Mouse (Mus musculus): ENCODE measurements at regions not wholly inside any gene's neighbourhood (a gene's known extent, or its start where the extent isn't known, plus 50 kb on each side); places are given as distances from the start of the nearest gene placed in this dataset.
A peak's percentile ranks its signal among the peaks of the same experiment; 100 is the strongest.

- no peak for DNase-seq (ENCODE audit: low read depth, low spot score)
Observed at GRCm38 (mm10) chr1:94969543-94969942, 343.9 kb upstream of the Fam174a start.

DNA sequence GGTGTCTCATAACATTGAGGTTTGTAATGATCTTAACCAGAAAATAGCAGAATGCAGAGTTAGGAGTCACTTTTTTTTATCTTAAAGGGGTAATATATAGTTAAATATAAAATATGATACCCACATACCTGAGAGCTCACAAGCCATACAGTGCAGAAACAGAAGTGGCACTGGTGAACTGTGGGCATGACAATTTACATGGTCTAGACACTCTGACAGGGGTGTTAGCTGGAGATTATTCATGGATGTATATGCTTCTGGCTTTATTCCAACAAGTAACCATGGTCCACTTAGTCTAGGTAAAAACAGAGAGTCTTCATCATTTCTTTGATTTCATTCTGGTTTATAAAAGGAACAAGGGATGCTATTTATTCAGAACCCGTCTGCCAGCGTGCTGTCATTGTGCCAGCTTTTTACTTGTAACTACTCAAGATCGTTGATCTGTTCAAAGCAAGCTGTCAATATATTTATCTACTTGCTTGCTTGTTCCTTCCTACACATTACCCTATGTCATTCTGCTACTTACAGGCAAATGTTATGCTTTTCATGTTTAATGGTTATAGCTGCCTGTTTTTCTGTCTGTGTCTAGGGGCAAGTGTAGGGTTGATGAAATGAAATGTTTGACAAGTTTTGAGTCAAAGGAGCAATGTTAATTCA, 343.2 kb upstream of the Fam174a start:
- no peak for DNase-seq (ENCODE audit: low read depth, low spot score)

- peak; percentile 70 for DNase-seq (ENCODE audit: low read depth, low spot score)
Observed at GRCm38 (mm10) chr1:94993338-94993737, 320.1 kb upstream of the Fam174a start.

- DNase-seq (ENCODE audit: low read depth, low spot score), result no peak
Observed at GRCm38 (mm10) chr1:95003900-95004299, 309.5 kb upstream of the Fam174a start.

DNA sequence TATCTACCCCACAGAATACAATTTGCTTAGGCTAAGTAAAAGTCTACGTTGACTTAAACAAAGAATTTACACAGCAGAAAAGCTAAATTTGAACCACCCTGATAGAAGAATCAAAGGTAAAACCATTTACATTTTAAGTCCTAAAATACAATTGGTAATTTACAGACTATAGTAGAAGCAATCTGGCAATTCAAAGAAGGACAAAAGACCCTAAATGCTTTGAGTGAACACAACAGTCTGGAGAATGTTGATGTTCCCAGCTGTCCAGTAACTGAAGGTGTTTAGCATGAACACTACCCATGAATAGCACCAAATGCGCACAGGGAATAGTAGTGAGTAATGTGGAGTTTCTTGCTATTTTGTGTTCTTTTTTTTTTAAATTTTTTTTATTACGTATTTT, 282.8 kb upstream of the Fam174a start:
- peak; percentile 76 for DNase-seq (ENCODE audit: low read depth, low spot score)

DNA sequence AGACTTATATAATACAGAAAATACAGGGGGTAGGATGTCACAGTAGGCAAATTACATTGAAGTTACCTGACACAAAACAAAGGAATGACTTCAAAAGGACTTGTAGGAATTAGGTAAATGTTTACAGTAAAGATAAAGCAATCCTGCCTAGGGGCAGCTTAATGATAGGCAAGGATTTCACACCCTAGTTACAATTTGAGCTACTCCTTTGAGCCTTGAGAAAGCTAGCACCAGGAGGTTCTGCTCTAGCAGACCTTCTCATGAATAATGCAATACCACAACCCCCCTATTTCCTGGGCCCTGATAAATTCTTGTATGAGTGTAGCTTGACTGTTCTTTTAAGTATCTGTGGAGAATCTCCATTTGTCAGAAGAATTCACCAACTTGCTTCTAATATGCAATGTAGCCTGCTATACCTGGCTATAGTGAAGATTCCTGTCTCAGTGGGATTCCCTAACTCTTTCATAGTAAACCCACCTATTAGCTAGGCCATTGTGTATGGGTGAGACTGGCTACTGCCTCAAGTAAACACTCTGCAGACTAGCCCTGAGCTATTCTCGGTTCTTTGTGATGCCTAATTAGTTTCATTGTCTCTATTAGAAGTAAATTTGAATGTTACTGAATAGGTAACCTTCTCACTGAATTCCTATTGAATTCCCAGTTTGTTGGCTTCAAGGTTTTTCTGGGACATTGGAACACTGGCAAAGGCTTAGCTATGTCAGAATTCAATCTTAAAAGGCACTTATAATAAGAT, 279.6 kb upstream of the Fam174a start:
- peak; percentile 78 for DNase-seq (ENCODE audit: low read depth, low spot score)

- no peak for DNase-seq (ENCODE audit: low read depth, low spot score)
Observed at GRCm38 (mm10) chr1:95038411-95038810, 275.0 kb upstream of the Fam174a start.

DNA sequence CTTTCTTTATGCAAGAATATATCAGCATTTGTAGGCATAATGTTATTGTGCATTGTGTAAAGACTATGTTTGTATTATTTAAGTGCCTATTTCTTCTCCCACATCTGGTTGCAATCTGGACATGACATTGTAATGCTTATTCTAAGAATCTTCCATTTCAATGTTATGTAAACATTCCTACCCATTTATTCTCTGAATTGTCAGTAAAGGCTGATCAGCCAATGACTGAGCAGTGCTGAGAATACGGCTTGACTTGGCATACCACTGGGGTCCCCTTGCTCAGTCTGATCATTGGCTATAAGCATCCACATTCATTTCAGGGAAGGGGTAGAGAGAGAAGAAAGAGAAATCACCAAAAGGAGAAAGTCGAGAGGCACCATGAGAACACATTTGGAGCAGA, 273.1 kb upstream of the Fam174a start:
- DNase-seq (ENCODE audit: low read depth, low spot score), result no peak

DNA sequence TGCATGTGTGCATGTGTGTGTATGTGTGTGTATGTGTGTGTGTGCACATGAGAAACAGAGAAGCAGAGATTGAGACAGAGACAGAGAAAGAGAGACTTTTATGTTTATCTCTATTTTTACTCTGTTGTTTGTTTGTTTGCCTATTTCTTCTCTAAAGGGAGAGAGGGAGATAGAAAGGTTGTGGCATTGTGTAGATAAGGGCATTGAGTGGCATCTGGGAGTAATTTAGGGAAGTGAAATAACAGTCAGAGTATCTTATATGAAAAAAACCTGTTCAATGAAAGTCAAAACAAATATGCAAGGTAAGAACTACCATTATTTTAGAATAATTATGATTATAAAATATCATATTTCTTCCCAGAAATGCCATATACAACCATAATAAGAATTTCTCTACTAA, 270.1 kb upstream of the Fam174a start:
- DNase-seq (ENCODE audit: low read depth, low spot score), result no peak

DNA sequence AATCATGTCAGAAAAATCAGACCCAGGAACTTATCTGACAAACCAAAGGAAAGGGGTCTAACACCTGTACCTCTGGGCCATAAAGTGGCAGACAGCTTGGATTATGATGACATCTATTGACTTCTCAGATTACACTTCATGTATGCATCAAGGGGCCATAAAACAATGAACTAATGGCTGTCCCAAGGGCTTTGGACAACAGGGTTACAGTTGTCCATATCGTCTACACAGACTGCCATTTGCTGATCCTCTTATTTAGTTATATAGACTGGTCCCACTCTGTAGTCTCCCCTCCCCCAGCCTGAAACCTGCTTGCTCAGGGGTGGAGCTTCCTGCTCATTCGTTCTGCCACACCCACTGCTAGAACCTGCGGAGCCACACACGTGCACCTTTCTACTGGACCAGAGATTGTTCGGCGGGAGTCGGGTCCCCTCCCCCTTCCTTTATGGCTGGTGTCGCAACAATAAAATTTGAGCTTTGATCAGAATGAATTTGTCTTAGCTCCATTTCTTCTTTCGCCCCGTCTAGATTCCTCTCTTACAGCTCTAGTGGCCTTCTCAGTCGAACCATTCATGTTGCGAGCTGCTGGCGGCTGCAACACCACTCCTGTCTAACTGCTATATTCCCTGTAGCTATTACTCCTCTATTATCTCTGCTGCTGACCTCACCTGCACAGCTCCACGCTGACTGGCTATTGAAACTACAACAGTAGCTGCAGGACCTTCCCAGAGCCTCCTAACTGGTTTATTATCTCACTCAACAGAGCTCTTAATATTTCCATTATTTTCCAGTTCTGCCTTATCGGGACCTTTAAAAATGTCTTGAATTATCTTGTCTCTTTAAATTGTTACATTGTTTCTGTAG, 248.9 kb upstream of the Fam174a start:
- no peak for DNase-seq (ENCODE audit: low read depth, low spot score)

GRCm38 (mm10) chr1:95065620-95066019, 247.8 kb upstream of the Fam174a start:
- DNase-seq (ENCODE audit: low read depth, low spot score), result no peak

DNA sequence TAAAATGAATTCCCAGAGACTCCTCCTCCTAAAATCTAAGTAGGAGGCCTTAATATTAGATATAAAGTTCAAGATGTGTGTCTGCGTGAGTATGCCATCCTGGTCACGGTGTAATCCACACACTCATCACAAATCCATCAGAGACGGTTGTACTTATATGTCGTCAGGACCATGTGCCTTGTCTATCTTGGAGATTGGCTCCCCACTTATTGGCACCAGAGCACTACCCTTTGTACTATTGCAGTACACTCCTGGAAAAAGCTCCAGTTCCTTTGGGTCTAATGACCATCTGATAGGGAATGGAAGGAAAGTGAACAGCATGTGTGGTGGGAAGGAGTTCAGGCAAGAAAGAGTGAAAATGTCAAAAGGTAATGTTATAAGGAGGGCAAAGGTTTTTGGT, 247.4 kb upstream of the Fam174a start:
- DNase-seq (ENCODE audit: low read depth, low spot score), result no peak

- no peak for DNase-seq (ENCODE audit: low read depth, low spot score)
Observed at GRCm38 (mm10) chr1:95075151-95075550, 238.3 kb upstream of the Fam174a start.

DNA sequence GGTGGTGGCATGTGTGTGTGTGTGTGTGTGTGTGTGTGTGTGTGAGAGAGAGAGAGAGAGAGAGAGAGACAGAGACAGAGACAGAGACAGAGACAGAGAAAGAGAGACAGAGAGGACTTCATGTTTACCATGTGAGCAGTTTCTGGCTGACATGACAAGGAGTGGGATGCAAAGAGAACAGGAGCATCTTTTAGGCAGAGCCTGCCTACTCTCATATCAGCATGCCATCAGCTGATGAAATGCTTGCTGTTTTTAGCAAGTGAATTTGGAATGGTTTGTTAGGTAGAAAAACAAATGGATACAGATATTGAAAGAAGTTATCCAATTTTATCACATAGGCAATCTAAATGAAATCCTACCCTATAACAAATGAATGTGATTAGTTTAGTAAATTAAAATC, 203.5 kb upstream of the Fam174a start:
- DNase-seq (ENCODE audit: low read depth, low spot score), result no peak

DNA sequence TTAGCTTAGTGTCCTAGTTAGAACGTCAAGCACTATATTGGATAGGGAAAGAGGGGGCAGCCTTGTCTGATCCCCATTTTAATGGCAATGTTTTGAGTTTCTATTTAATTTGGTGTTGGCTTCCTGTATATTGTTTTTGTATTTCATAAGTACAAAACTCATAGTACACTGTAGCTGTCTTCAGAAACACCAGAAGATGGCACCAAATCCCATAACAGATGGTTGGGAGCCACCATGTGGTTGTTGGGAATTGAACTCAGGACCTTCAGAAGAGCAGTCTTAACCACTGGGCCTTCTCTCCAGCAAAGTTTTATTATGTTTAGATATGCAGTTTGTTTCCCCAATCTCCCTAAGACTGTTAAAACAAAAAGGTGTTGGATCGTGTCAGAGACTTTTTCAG, 199.9 kb upstream of the Fam174a start:
- no peak for DNase-seq (ENCODE audit: low read depth, low spot score)

GRCm38 (mm10) chr1:95147531-95147930, 165.9 kb upstream of the Fam174a start:
- no peak for DNase-seq (ENCODE audit: low read depth, low spot score)

GRCm38 (mm10) chr1:95174013-95174582, 139.3 kb upstream of the Fam174a start:
- DNase-seq (ENCODE audit: low read depth, low spot score), result no peak

GRCm38 (mm10) chr1:95218912-95219311, 94.5 kb upstream of the Fam174a start:
- no peak for DNase-seq (ENCODE audit: low read depth, low spot score)

GRCm38 (mm10) chr1:95223289-95223688, 90.1 kb upstream of the Fam174a start:
- no peak for DNase-seq (ENCODE audit: low read depth, low spot score)

DNA sequence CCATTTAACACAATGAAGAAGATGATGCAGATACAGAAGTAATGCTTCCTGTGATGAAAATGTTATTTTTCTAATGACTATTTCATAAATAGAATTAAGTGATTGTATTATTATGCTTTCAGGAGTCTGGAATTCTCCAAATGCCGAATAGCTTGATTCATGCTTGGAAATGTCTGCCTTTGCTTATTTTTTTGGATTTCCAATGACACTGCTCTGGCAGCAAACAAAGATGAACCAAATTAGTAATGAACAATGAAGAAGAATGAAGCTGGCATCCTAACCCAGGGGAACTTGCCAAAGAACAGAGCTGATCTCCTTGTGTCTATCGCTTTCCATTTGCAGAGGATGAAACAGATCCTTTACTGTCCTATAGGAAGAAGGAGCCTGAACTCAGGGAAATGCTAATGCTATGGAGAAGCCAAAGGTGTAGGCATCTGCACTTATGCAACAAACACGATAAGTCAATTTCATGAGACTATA, 71.7 kb upstream of the Fam174a start:
- no peak for DNase-seq (ENCODE audit: low read depth, low spot score)

Data from ZHBTc4 (cell line).